Mouse (Mus musculus) limb, embryonic 11.5 days (tissue): ENCODE data around the gene Mllt10. TPM values are rescaled to one million over a fixed set of nuclear protein-coding genes. Genes with fewer than 3 reads are reported as not detected.
A peak's percentile ranks its signal among the peaks of the same experiment; 100 is the strongest.

Source experiments
- ATAC-seq: fragments of 200-750 bp; cut with Nextera tagmentation; 2 replicates; pipeline ENCODE4 v1.8.0; 2017; ENCODE audit warnings: low read depth; ENCODE audit not compliant: insufficient number of reproducible peaks, low FRiP score, low TSS enrichment
- DNase-seq: peaks from one replicate; pipeline ENCODE4 v3.0.0-alpha.2; 2015; ENCODE audit warnings: low spot score
- H3K27ac ChIP-seq: fragments of 300-500 bp; sonication (generic); replicated peaks from 2 replicates; pipeline ENCODE4 v1.5.1; 2014; ENCODE audit warnings: low read depth, mild to moderate bottlenecking, low read length
- H3K27me3 ChIP-seq: fragments of 300-500 bp; sonication (generic); 2 replicates; pipeline ENCODE4 v1.6.1; 2014; ENCODE audit warnings: mild to moderate bottlenecking, low read length, mixed read lengths; ENCODE audit not compliant: control insufficient read depth, insufficient read depth
- H3K36me3 ChIP-seq: fragments of 300-500 bp; sonication (generic); 2 replicates; pipeline ENCODE4 v1.6.1; 2014; ENCODE audit warnings: mild to moderate bottlenecking, low read length, moderate library complexity, mixed read lengths; ENCODE audit not compliant: control insufficient read depth, insufficient read depth
- H3K4me1 ChIP-seq: fragments of 300-500 bp; sonication (generic); 2 replicates; pipeline ENCODE4 v1.6.1; 2014; ENCODE audit warnings: low read length, mixed read lengths; ENCODE audit not compliant: control insufficient read depth, insufficient read depth
- H3K4me2 ChIP-seq: fragments of 300-500 bp; sonication (generic); 2 replicates; pipeline ENCODE4 v1.6.1; 2014; ENCODE audit warnings: low read depth, mild to moderate bottlenecking, moderate library complexity; ENCODE audit not compliant: severe bottlenecking
- H3K4me3 ChIP-seq: fragments of 300-500 bp; sonication (generic); 2 replicates; pipeline ENCODE4 v1.5.1; 2014; ENCODE audit warnings: low read depth, low read length
- H3K9ac ChIP-seq: fragments of 300-500 bp; sonication (generic); 2 replicates; pipeline ENCODE4 v1.6.1; 2014; ENCODE audit warnings: mild to moderate bottlenecking, low read length
- H3K9me3 ChIP-seq: fragments of 300-500 bp; sonication (generic); 2 replicates; pipeline ENCODE4 v1.6.1; 2016; ENCODE audit warnings: low read length; ENCODE audit not compliant: control insufficient read depth
- WGBS: fragments of 180-500 bp; shearing (Covaris S2); extraction: QIAGEN DNeasy Blood & Tissue Kit; methylation state at CpG from one replicate; pipeline ENCODE4 v1.1.7; 2014; 5-methylcytosine and 5-hydroxymethylcytosine counted together
- polyA plus RNA-seq: library from polyadenylated mRNA; unstranded; fragments of >200 nt; fragmentation: Nextera tagmentation; extraction: Ambion mirVana; gene quantifications from 2 replicates; pipeline ENCODE4 v1.2.1, GENCODE M21; 2014

Gene Mllt10
- polyA plus RNA-seq, 1 experiment from 2014 or later, result 46.3 TPM

- H3K4me1 ChIP-seq, result peaks cover 20% of the 10 kb centered on the region
- peak overlapping the region; percentile 91 for H3K4me3 ChIP-seq
- H3K27ac ChIP-seq, result peak overlapping the region; percentile 99
- peak overlapping the region; percentile 91 for H3K4me2 ChIP-seq
- H3K36me3 ChIP-seq, result no peaks in the 10 kb centered on the region
- no peaks in the 10 kb centered on the region for H3K9me3 ChIP-seq
- no peaks in the 10 kb centered on the region for H3K27me3 ChIP-seq
- peak overlapping the region; percentile 100 for H3K9ac ChIP-seq
- DNase-seq (peak; percentile 77), ATAC-seq (no peak)
- under 1% methylated on average over 42 of the region's 64 CpGs for WGBS
Observed at GRCm38 (mm10) chr2:18046758-18047645, 8.0 kb upstream of the Mllt10 start.

DNA sequence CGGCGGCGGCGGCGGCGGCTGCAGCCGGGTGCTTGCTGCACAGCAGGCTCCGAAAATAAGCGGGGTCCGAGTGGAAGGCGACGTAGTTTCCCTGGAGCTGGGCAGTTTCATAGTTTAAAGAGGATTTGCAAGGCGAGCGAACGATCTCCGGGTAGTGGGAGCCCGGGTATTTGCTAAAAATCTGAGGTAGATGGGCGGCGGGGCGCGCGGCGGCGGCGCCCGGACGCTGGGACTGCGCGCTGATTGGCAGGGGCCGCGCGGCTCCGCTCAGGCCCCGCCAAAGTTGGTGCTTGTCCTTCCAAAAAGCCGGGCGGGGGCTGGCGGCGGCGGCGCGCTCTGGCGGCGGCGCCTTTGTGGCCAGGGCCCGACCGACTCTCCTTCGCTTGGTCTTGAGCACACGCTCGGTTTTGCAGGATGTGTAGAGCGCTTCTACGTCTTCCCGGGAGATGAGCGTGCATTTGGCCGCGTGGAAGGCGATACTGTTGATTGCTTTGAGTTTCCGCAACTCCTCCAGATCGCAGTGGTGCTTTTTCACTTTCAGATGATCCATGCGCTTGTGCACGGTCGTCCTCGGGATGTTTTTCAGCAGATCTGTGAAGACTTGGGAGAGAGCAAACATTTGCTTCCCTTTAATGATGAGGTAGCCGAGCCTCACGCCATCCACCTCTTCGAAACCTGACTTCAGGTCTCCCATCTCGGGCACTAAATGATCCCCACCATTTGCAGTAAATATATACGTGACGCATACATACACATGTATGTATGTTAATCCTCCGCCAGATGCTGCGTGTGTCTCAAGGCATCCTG is 7.2 kb upstream of the Mllt10 start:
- under 1% methylated on average over 64 of the region's 70 CpGs for WGBS
- Histone ChIP-seq H3K9me3 (no peaks in the 10 kb centered on the region), H3K4me1 (peaks cover 15% of the 10 kb centered on the region), H3K27me3 (no peaks in the 10 kb centered on the region), H3K27ac (peak overlapping the region; percentile 99), H3K9ac (peak overlapping the region; percentile 100), H3K36me3 (no peaks in the 10 kb centered on the region), H3K4me3 (peak overlapping the region; percentile 91), H3K4me2 (peak overlapping the region; percentile 91)
- ATAC-seq (peak; percentile 45; the same call in 1 of the 2 replicates), DNase-seq (peak; percentile 82)

- WGBS, result under 1% methylated on average over 17 of the region's 17 CpGs
- peak within 1 kb of the TSS; percentile 100 for H3K9ac ChIP-seq
- no peaks in the 10 kb centered on the region for H3K36me3 ChIP-seq
- H3K27ac ChIP-seq, result peak within 1 kb of the TSS; percentile 99
- H3K9me3 ChIP-seq, result no peaks in the 10 kb centered on the region
- H3K4me3 ChIP-seq, result peak within 1 kb of the TSS; percentile 91
- peak; percentile 76 for DNase-seq
- H3K27me3 ChIP-seq, result no peaks in the 10 kb centered on the region
- H3K4me2 ChIP-seq, result peak within 1 kb of the TSS; percentile 91
- H3K4me1 ChIP-seq, result peaks cover 11% of the 10 kb centered on the region
- peak; percentile 53; the same call in 1 of the 2 replicates for ATAC-seq
Observed at GRCm38 (mm10) chr2:18048453-18049075, 6.5 kb upstream of the Mllt10 start, which contains the start of gene Skida1. Skida1 (minus strand) TSS chr2:18049051.

DNA sequence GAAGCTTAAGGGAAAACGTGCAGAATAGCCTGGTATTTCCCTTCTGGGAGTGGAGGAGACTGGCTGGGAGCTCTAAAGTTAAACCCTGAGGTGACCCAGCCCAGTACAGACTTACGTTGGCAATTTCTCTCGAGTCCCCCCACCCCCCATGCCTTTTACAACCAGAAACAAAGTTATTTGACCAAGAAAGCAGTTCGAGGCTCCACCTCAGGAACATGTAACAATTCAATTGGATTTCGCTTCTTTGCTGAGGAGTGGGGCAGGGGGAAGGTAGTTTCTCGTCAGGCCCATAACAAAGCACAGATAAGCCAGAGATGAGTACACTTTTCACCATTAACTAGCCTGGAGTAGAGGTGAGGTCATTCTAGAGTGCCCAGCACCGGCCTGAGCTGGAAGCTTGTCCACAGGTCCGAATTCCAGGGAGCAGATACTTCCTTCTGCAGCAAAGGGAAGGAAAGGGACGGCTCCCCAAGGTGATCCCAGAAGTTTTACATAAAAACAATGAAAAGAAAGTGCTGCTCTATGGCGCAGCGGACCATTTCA is 5.7 kb upstream of the Mllt10 start:
- ATAC-seq (peak; percentile 37; the same call in 1 of the 2 replicates), DNase-seq (peak; percentile 61)
- Histone ChIP-seq H3K9ac (peak overlapping the region; percentile 75), H3K4me1 (peaks cover 16% of the 10 kb centered on the region), H3K27ac (peak overlapping the region; percentile 99), H3K4me3 (peak overlapping the region; percentile 91), H3K9me3 (no peaks in the 10 kb centered on the region), H3K4me2 (peak overlapping the region; percentile 91), H3K27me3 (no peaks in the 10 kb centered on the region), H3K36me3 (no peaks in the 10 kb centered on the region)
- WGBS, result 5% methylated on average over 11 of the region's 11 CpGs

- Histone ChIP-seq H3K27me3 (no peaks in the 10 kb centered on the region), H3K36me3 (no peaks in the 10 kb centered on the region), H3K4me1 (peaks cover 16% of the 10 kb centered on the region), H3K27ac (peak overlapping the region; percentile 99), H3K4me2 (peak overlapping the region; percentile 91), H3K4me3 (no peak overlapping the region), H3K9ac (peak overlapping the region; percentile 75), H3K9me3 (no peaks in the 10 kb centered on the region)
- ATAC-seq (no peak), DNase-seq (no peak)
- 7% methylated on average over 2 of the region's 2 CpGs for WGBS
Observed at GRCm38 (mm10) chr2:18050018-18050417, 5.0 kb upstream of the Mllt10 start.

DNA sequence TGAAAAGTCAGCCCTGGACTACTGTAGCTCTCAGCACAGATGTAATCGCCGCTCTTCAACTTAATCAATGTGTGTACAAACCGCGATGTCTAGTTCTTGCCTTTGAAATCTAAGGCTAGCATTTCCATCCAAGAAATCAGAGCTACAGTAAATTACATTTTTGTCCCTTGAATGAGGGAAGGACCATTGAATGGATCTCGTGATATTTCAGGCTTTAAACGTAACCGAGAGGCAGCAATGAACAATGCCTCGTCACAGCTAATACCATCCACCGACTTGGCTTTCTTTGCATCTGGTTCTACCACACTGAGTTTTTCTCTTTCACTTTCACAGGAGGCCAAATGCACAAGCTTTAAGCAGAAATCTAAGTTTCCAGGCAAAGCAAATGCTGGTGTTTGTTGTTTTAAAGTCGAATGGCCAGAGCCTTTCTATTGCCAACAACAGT is 4.5 kb upstream of the Mllt10 start:
- Histone ChIP-seq H3K4me1 (peaks cover 16% of the 10 kb centered on the region), H3K4me3 (peak overlapping the region; percentile 14; the same call in 1 of the 2 replicates), H3K27me3 (no peaks in the 10 kb centered on the region), H3K36me3 (no peaks in the 10 kb centered on the region), H3K9ac (peak overlapping the region; percentile 53), H3K27ac (peak overlapping the region; percentile 43), H3K4me2 (peak overlapping the region; percentile 91), H3K9me3 (no peaks in the 10 kb centered on the region)
- WGBS, result 7% methylated on average over 10 of the region's 10 CpGs
- DNase-seq (peak; percentile 55), ATAC-seq (no peak)

DNA sequence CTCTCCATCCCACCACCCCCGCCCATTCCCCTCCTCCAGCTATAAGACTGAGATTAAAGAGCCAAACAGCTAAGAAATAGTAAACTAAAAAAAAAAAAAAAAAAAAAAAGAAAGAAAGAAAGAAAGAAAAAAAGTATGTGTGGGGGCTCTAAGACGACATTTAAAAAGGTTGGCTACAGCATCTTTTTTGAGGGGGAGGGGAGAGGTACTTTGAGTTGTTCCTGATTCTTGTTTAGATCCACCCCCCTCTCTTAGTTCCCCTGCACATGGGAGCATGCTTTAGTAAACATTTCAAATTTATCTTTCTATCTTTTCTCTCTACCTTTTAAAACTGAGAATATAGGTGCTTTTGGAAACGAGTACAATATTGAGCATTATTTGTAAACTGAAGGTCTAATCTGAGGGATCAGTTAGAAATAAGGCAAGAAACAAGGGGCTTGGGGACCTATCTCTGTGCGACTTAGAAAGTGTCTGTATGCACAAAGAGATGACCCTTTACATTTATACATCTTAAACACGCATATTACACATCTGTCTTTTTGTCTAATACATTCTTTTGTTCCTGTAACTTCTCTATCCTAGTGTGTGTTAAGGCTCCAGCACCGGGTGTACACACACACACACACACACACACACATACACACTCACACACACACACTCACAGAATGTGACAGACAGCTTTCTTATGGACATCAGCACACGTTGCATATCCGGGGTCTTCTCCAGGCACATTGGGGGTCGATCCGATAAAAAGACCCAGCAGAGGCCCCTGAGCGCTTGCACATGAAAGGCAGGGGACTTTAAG is 3.8 kb upstream of the Mllt10 start:
- Histone ChIP-seq H3K4me3 (no peak overlapping the region), H3K27me3 (no peaks in the 10 kb centered on the region), H3K4me1 (peaks cover 16% of the 10 kb centered on the region), H3K9ac (0 out of 2 replicates have a peak overlapping the region, but pooled peaks have one; percentile 35), H3K36me3 (no peaks in the 10 kb centered on the region), H3K9me3 (no peaks in the 10 kb centered on the region), H3K27ac (peak overlapping the region; percentile 43; the same call in 1 of the 2 replicates), H3K4me2 (peak overlapping the region; percentile 91)
- 12% methylated on average over 11 of the region's 11 CpGs for WGBS
- ATAC-seq (no peak), DNase-seq (peak; percentile 40)
